Mouse (Mus musculus): ENCODE results near the gene Slco2a1. TPM values are rescaled to one million over a fixed set of nuclear protein-coding genes. Genes with fewer than 3 reads are reported as not detected.

Gene Slco2a1
- polyA plus RNA-seq, 1 experiment from 2014 or later = 2.4 TPM

GRCm38 (mm10) chr9:102991134-102991406, 2.6 kb downstream of the Slco2a1 start:
- Histone ChIP-seq H3K27me3 (replicated peaks; ENCODE audit: control insufficient read depth, insufficient read depth, low read length) (no peaks in the 10 kb centered on the region), H3K36me3 (ENCODE audit: control insufficient read depth, insufficient read depth, low read length) (no peaks in the 10 kb centered on the region), H3K4me1 (replicated peaks; ENCODE audit: control insufficient read depth, insufficient read depth, low read length) (no peaks in the 10 kb centered on the region), H3K4me3 (ENCODE audit: low read depth, low read length) (no peak overlapping the region), H3K9me3 (ENCODE audit: control insufficient read depth, low read length) (no peaks in the 10 kb centered on the region), H3K9ac (ENCODE audit: low read depth, low read length) (no peak overlapping the region), H3K4me2 (no peak overlapping the region), H3K27ac (ENCODE audit: low read depth, low read length) (no peak overlapping the region)
- WGBS = 83% methylated on average over 4 of the region's 4 CpGs
- ATAC-seq (replicated peaks; ENCODE audit: low FRiP score) = no peak
- DNase-seq (ENCODE audit: low spot score) = no peak

GRCm38 (mm10) chr9:102992877-102993276, 4.4 kb downstream of the Slco2a1 start:
- Histone ChIP-seq H3K4me2 (no peak overlapping the region), H3K9ac (ENCODE audit: low read depth, low read length) (no peak overlapping the region), H3K4me3 (ENCODE audit: low read depth, low read length) (no peak overlapping the region), H3K4me1 (replicated peaks; ENCODE audit: control insufficient read depth, insufficient read depth, low read length) (no peaks in the 10 kb centered on the region), H3K27ac (ENCODE audit: low read depth, low read length) (no peak overlapping the region), H3K9me3 (ENCODE audit: control insufficient read depth, low read length) (no peaks in the 10 kb centered on the region), H3K27me3 (replicated peaks; ENCODE audit: control insufficient read depth, insufficient read depth, low read length) (no peaks in the 10 kb centered on the region), H3K36me3 (ENCODE audit: control insufficient read depth, insufficient read depth, low read length) (no peaks in the 10 kb centered on the region)
- WGBS = 45% methylated on average over 6 of the region's 6 CpGs
- DNase-seq (ENCODE audit: low spot score) (no peak), ATAC-seq (replicated peaks; ENCODE audit: low FRiP score) (no peak)

GRCm38 (mm10) chr9:102993764-102994163, 5.3 kb downstream of the Slco2a1 start:
- Histone ChIP-seq H3K9ac (ENCODE audit: low read depth, low read length) (no peak overlapping the region), H3K36me3 (ENCODE audit: control insufficient read depth, insufficient read depth, low read length) (no peaks in the 10 kb centered on the region), H3K9me3 (ENCODE audit: control insufficient read depth, low read length) (no peaks in the 10 kb centered on the region), H3K4me1 (replicated peaks; ENCODE audit: control insufficient read depth, insufficient read depth, low read length) (no peaks in the 10 kb centered on the region), H3K27me3 (replicated peaks; ENCODE audit: control insufficient read depth, insufficient read depth, low read length) (no peaks in the 10 kb centered on the region), H3K4me3 (ENCODE audit: low read depth, low read length) (no peak overlapping the region), H3K4me2 (no peak overlapping the region), H3K27ac (ENCODE audit: low read depth, low read length) (no peak overlapping the region)
- ATAC-seq (replicated peaks; ENCODE audit: low FRiP score) (no peak; the same call in 1 of the 2 replicates), DNase-seq (ENCODE audit: low spot score) (no peak)
- WGBS = 73% methylated on average over 5 of the region's 5 CpGs

- ATAC-seq (replicated peaks; ENCODE audit: low FRiP score) (no peak), DNase-seq (ENCODE audit: low spot score) (no peak)
- no peak overlapping the region for H3K4me2 ChIP-seq
- no peak overlapping the region for H3K9ac ChIP-seq (ENCODE audit: low read depth, low read length)
- H3K27ac ChIP-seq (ENCODE audit: low read depth, low read length) = no peak overlapping the region
- H3K4me1 ChIP-seq (replicated peaks; ENCODE audit: control insufficient read depth, insufficient read depth, low read length) = no peaks in the 10 kb centered on the region
- H3K27me3 ChIP-seq (replicated peaks; ENCODE audit: control insufficient read depth, insufficient read depth, low read length) = no peaks in the 10 kb centered on the region
- no peaks in the 10 kb centered on the region for H3K36me3 ChIP-seq (ENCODE audit: control insufficient read depth, insufficient read depth, low read length)
- no peak overlapping the region for H3K4me3 ChIP-seq (ENCODE audit: low read depth, low read length)
- WGBS = 78% methylated on average over 12 of the region's 12 CpGs
- H3K9me3 ChIP-seq (ENCODE audit: control insufficient read depth, low read length) = no peaks in the 10 kb centered on the region
These were observed 7.5 kb downstream of the Slco2a1 start for GRCm38 (mm10) chr9:102995800-102996635.

GRCm38 (mm10) chr9:103000384-103000783, 11.9 kb downstream of the Slco2a1 start:
- ATAC-seq (replicated peaks; ENCODE audit: low FRiP score) = no peak
- DNase-seq (ENCODE audit: low spot score) = no peak
- no peaks in the 10 kb centered on the region for H3K9me3 ChIP-seq (ENCODE audit: control insufficient read depth, low read length)
- H3K27ac ChIP-seq (ENCODE audit: low read depth, low read length) = no peak overlapping the region
- H3K4me3 ChIP-seq (ENCODE audit: low read depth, low read length) = no peak overlapping the region
- H3K9ac ChIP-seq (ENCODE audit: low read depth, low read length) = no peak overlapping the region
- no peaks in the 10 kb centered on the region for H3K36me3 ChIP-seq (ENCODE audit: control insufficient read depth, insufficient read depth, low read length)
- 79% methylated on average over 7 of the region's 7 CpGs for WGBS
- no peaks in the 10 kb centered on the region for H3K27me3 ChIP-seq (replicated peaks; ENCODE audit: control insufficient read depth, insufficient read depth, low read length)
- no peak overlapping the region for H3K4me2 ChIP-seq
- H3K4me1 ChIP-seq (replicated peaks; ENCODE audit: control insufficient read depth, insufficient read depth, low read length) = no peaks in the 10 kb centered on the region

- no peak overlapping the region for H3K4me2 ChIP-seq
- no peak overlapping the region for H3K27ac ChIP-seq (ENCODE audit: low read depth, low read length)
- H3K9me3 ChIP-seq (ENCODE audit: control insufficient read depth, low read length) = no peaks in the 10 kb centered on the region
- no peak overlapping the region for H3K9ac ChIP-seq (ENCODE audit: low read depth, low read length)
- H3K4me3 ChIP-seq (ENCODE audit: low read depth, low read length) = no peak overlapping the region
- peaks cover 25% of the 10 kb centered on the region for H3K27me3 ChIP-seq (replicated peaks; ENCODE audit: control insufficient read depth, insufficient read depth, low read length)
- no peaks in the 10 kb centered on the region for H3K36me3 ChIP-seq (ENCODE audit: control insufficient read depth, insufficient read depth, low read length)
- no peak for ATAC-seq (replicated peaks; ENCODE audit: low FRiP score)
- 71% methylated on average over 6 of the region's 6 CpGs for WGBS
- no peaks in the 10 kb centered on the region for H3K4me1 ChIP-seq (replicated peaks; ENCODE audit: control insufficient read depth, insufficient read depth, low read length)
- no peak for DNase-seq (ENCODE audit: low spot score)
These were observed 15.8 kb downstream of the Slco2a1 start for GRCm38 (mm10) chr9:103004343-103004742.

- Histone ChIP-seq H3K27me3 (replicated peaks; ENCODE audit: control insufficient read depth, insufficient read depth, low read length) (peaks cover 34% of the 10 kb centered on the region), H3K9ac (ENCODE audit: low read depth, low read length) (peak overlapping the region; percentile 51), H3K27ac (ENCODE audit: low read depth, low read length) (no peak overlapping the region), H3K4me2 (peak overlapping the region; percentile 78), H3K9me3 (ENCODE audit: control insufficient read depth, low read length) (no peaks in the 10 kb centered on the region), H3K4me1 (replicated peaks; ENCODE audit: control insufficient read depth, insufficient read depth, low read length) (no peaks in the 10 kb centered on the region), H3K36me3 (ENCODE audit: control insufficient read depth, insufficient read depth, low read length) (no peaks in the 10 kb centered on the region), H3K4me3 (ENCODE audit: low read depth, low read length) (peak overlapping the region; percentile 45)
- WGBS = 6% methylated on average over 15 of the region's 15 CpGs
- ATAC-seq (replicated peaks; ENCODE audit: low FRiP score) = peak; percentile 68
- DNase-seq (ENCODE audit: low spot score) = peak; percentile 49
These were observed 19.2 kb downstream of the Slco2a1 start for GRCm38 (mm10) chr9:103007699-103008078.

GRCm38 (mm10) chr9:103008079-103008855, 19.8 kb downstream of the Slco2a1 start:
- H3K4me1 ChIP-seq (replicated peaks; ENCODE audit: control insufficient read depth, insufficient read depth, low read length) = no peaks in the 10 kb centered on the region
- 2% methylated on average over 50 of the region's 50 CpGs for WGBS

More at GRCm38 (mm10) chr9:103008079-103008855, 19.8 kb downstream of the Slco2a1 start:
- peak; percentile 44 for ATAC-seq (replicated peaks; ENCODE audit: low FRiP score)
- Histone ChIP-seq H3K27ac (ENCODE audit: low read depth, low read length) (no peak overlapping the region; the same call in 1 of the 2 replicates), H3K36me3 (ENCODE audit: control insufficient read depth, insufficient read depth, low read length) (no peaks in the 10 kb centered on the region), H3K9me3 (ENCODE audit: control insufficient read depth, low read length) (no peaks in the 10 kb centered on the region), H3K9ac (ENCODE audit: low read depth, low read length) (peak overlapping the region; percentile 51), H3K4me2 (peak overlapping the region; percentile 78), H3K27me3 (replicated peaks; ENCODE audit: control insufficient read depth, insufficient read depth, low read length) (peaks cover 34% of the 10 kb centered on the region), H3K4me3 (ENCODE audit: low read depth, low read length) (peak overlapping the region; percentile 45)
- DNase-seq (ENCODE audit: low spot score) = peak; percentile 43

Data from liver, embryonic 11.5 days (tissue).